Mouse (Mus musculus): ENCODE measurements around the gene Tcn2. TPM values are rescaled to one million over a fixed set of nuclear protein-coding genes. Genes with fewer than 3 reads are reported as not detected.
A peak's percentile ranks its signal among the peaks of the same experiment; 100 is the strongest.
"Not testable (repeated sequence)": the region's sequence is repeated elsewhere in the genome, so short reads cannot be mapped to it uniquely, and the experiment has no call there.

The Tcn2 gene
- polyA plus RNA-seq, 1 experiment: 16.4 TPM

DNA sequence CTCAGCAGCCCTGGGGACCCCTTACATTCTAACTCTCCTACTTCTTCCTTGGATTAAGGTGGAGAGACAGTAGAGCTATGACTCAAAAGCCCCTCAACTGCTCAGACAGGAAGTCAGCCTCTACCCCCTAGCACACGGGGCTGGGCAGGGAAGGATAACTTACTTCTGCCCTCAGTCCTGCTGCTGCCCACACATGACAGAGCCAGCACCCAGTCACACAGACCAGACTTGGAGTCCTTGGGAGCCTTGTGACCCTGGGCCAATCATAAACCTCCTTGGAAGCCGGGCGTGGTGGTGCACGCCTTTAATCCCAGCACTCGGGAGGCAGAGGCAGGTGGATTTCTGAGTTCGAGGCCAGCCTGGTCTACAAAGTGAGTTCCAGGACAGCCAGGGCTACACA, 20.5 kb downstream of the Tcn2 start:
- Histone ChIP-seq H3K4me2 (ENCODE audit: low read depth) (peak overlapping the region; percentile 93), H3K4me3 (peak overlapping the region; percentile 99), H3K79me2 (ENCODE audit: control insufficient read depth, insufficient read depth) (peaks cover 69% of the 10 kb centered on the region), H3ac (ENCODE audit: control insufficient read depth, insufficient read length) (peak overlapping the region; percentile 31)
- not testable (repeated sequence) for H3K27me3 ChIP-seq (ENCODE audit: control insufficient read depth, insufficient read depth, insufficient read length); H3K36me3 ChIP-seq (ENCODE audit: control insufficient read depth, insufficient read depth)
- TF ChIP-seq POLR2AphosphoS2 (IDR thresholded peaks at IDR 0.05; ENCODE audit: insufficient read length, low read depth) (peak; percentile 75), POLR2A (IDR thresholded peaks at IDR 0.05; ENCODE audit: insufficient read length, low read depth) (peak; percentile 65)

DNA sequence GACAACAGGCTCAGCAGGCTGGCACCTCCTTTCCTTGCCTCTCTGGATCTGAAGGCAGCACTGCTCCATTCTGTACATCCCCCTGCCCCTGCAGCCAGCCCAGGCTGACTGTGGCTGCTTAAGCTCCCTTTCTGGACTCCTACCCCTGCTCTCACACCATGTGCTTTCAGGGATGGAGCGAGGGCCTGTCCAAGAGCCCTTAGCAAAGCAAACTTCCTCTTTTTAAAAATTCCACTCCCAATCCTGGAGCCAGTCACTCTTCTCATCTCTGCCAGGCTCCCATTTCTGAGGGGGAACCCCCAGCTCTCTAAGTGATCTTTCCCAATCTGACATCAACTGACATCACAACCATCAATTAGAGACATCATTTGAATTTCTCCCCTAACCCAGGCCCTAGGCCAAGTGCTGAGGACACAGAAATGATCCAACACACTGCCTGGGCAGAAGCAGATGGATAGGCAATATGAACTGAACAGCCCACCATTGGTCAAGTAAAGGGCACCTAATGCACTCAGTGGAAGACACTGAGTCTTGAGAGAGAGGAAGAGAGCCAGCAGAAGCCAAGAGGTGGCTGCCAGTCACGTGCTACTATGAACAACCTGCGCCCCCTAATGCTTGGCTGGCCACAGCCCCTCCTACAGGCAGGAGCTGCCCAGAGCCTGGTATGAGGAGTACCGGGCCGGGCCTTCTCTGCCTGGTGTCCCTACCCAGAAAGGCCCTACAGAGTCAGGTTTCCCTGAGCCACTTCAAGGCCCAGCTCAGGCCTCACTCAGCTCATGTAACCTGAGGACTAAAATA, 21.2 kb downstream of the Tcn2 start:
- no peak overlapping the region for H3ac ChIP-seq (ENCODE audit: control insufficient read depth, insufficient read length)
- peak overlapping the region; percentile 93 for H3K4me2 ChIP-seq (ENCODE audit: low read depth)
- peak overlapping the region; percentile 99 for H3K4me3 ChIP-seq
- peaks cover 75% of the 10 kb centered on the region for H3K79me2 ChIP-seq (ENCODE audit: control insufficient read depth, insufficient read depth)
- TF ChIP-seq POLR2A (IDR thresholded peaks at IDR 0.05; ENCODE audit: insufficient read length, low read depth): peak; percentile 45
- no peak for TF ChIP-seq TCF12 (IDR thresholded peaks at IDR 0.05; ENCODE audit: insufficient read depth, poor library complexity, severe bottlenecking)
- TF ChIP-seq SRF (IDR thresholded peaks at IDR 0.05; ENCODE audit: control insufficient read depth, insufficient read length, low read depth): no peak
- peak; percentile 77 for TF ChIP-seq USF1 (IDR thresholded peaks at IDR 0.05; ENCODE audit: low read depth)
- no peak for TF ChIP-seq MYOD1 (IDR thresholded peaks at IDR 0.05; ENCODE audit: control insufficient read depth in 1 of 3, insufficient read length in 2 of 3, low read depth in 2 of 3)
- peak; percentile 30 for TF ChIP-seq POLR2AphosphoS2 (IDR thresholded peaks at IDR 0.05; ENCODE audit: insufficient read length, low read depth)
- TF ChIP-seq MYOG (IDR thresholded peaks at IDR 0.05; ENCODE audit: control insufficient read depth in 1 of 3, insufficient read depth in 1 of 3, insufficient read length in 2 of 3, low read depth in 2 of 3): peak in 1 of 3 experiments; percentile 44
- peaks cover 15% of the 10 kb centered on the region for H3K36me3 ChIP-seq (ENCODE audit: control insufficient read depth, insufficient read depth)
- no peaks in the 10 kb centered on the region for H3K27me3 ChIP-seq (ENCODE audit: control insufficient read depth, insufficient read depth, insufficient read length)

DNA sequence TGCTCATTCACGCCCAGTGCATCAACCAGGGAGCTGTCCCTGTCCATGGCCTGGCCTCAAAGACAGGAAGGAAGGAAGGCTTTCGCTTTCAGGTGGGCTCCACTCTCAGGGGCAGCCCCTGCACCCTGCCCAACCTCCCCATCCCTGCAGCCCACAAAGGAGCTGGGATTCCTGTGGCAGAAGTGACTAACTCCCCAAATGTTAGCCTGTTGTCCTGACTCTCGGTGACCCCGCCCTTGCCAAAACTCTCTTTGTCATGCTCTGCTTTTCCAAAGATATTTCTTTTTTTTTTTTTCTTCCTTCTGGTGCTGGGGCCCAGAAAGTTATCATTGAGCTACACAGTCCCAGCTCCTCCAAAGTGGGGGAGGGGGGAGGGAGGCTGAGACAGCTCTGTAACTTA, 22.7 kb downstream of the Tcn2 start:
- Histone ChIP-seq H3K4me3 (peak overlapping the region; percentile 99), H3K4me2 (ENCODE audit: low read depth) (peak overlapping the region; percentile 93), H3K36me3 (ENCODE audit: control insufficient read depth, insufficient read depth) (peaks cover 19% of the 10 kb centered on the region), H3K79me2 (ENCODE audit: control insufficient read depth, insufficient read depth) (peaks cover 75% of the 10 kb centered on the region), H3ac (ENCODE audit: control insufficient read depth, insufficient read length) (no peak overlapping the region), H3K27me3 (ENCODE audit: control insufficient read depth, insufficient read depth, insufficient read length) (no peaks in the 10 kb centered on the region)
- TF ChIP-seq MYOG (IDR thresholded peaks at IDR 0.05; ENCODE audit: control insufficient read depth in 1 of 3, insufficient read depth in 1 of 3, insufficient read length in 2 of 3, low read depth in 2 of 3): peak in 1 of 3 experiments; percentile 17
- peak in 1 of 3 experiments; percentile 14 for TF ChIP-seq MYOD1 (IDR thresholded peaks at IDR 0.05; ENCODE audit: control insufficient read depth in 1 of 3, insufficient read length in 2 of 3, low read depth in 2 of 3)
- no peak for TF ChIP-seq POLR2AphosphoS2 (IDR thresholded peaks at IDR 0.05; ENCODE audit: insufficient read length, low read depth)

DNA sequence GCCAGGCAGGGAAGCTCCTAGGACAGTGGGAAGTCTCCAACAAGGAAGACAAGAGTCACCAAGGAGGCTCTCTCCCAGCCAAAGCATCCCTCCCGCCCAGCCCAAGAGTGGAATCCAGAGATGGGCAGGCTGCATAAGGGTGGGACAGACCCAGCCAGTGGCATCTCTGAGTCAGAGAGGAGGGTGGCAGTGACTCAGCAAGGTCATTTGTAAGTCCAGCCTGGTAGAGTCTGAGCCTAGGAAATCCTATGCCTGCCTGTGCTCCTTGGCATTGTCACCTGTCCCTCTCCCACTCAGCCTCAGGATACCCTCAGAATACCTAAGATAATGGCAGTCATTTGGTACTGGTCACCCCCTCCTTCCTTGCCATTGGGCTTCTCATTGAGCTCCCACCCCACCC, 26.5 kb downstream of the Tcn2 start:
- Histone ChIP-seq H3K79me2 (ENCODE audit: control insufficient read depth, insufficient read depth) (peaks cover 45% of the 10 kb centered on the region), H3K4me2 (ENCODE audit: low read depth) (peak overlapping the region; percentile 33), H3K4me3 (no peak overlapping the region), H3K36me3 (ENCODE audit: control insufficient read depth, insufficient read depth) (peaks cover 32% of the 10 kb centered on the region), H3ac (ENCODE audit: control insufficient read depth, insufficient read length) (no peak overlapping the region), H3K27me3 (ENCODE audit: control insufficient read depth, insufficient read depth, insufficient read length) (no peaks in the 10 kb centered on the region)
- peak in 1 of 3 experiments; percentile 81 for TF ChIP-seq MYOG (IDR thresholded peaks at IDR 0.05; ENCODE audit: control insufficient read depth in 1 of 3, insufficient read depth in 1 of 3, insufficient read length in 2 of 3, low read depth in 2 of 3)
- no peak for TF ChIP-seq SRF (IDR thresholded peaks at IDR 0.05; ENCODE audit: control insufficient read depth, insufficient read length, low read depth)
- TF ChIP-seq REST (IDR thresholded peaks at IDR 0.05; ENCODE audit: insufficient read depth, insufficient read length): no peak
- TF ChIP-seq TCF3 (IDR thresholded peaks at IDR 0.05; ENCODE audit: insufficient read length, low read depth): peak; percentile 12
- no peak for TF ChIP-seq TCF12 (IDR thresholded peaks at IDR 0.05; ENCODE audit: insufficient read depth, poor library complexity, severe bottlenecking)
- TF ChIP-seq E2F4 (IDR thresholded peaks at IDR 0.05; ENCODE audit: insufficient read depth): no peak
- TF ChIP-seq MAX (IDR thresholded peaks at IDR 0.05; ENCODE audit: low read depth): no peak
- TF ChIP-seq POLR2A (IDR thresholded peaks at IDR 0.05; ENCODE audit: insufficient read length, low read depth): no peak
- no peak for TF ChIP-seq USF1 (IDR thresholded peaks at IDR 0.05; ENCODE audit: low read depth)
- TF ChIP-seq CEBPB (IDR thresholded peaks at IDR 0.05; ENCODE audit: insufficient read depth, poor library complexity, severe bottlenecking): no peak
- TF ChIP-seq MYOD1 (IDR thresholded peaks at IDR 0.05; ENCODE audit: control insufficient read depth in 1 of 3, insufficient read length in 2 of 3, low read depth in 2 of 3): peak in 2 of 3 experiments; percentile 14 to 87
- TF ChIP-seq POLR2AphosphoS2 (IDR thresholded peaks at IDR 0.05; ENCODE audit: insufficient read length, low read depth): no peak

DNA sequence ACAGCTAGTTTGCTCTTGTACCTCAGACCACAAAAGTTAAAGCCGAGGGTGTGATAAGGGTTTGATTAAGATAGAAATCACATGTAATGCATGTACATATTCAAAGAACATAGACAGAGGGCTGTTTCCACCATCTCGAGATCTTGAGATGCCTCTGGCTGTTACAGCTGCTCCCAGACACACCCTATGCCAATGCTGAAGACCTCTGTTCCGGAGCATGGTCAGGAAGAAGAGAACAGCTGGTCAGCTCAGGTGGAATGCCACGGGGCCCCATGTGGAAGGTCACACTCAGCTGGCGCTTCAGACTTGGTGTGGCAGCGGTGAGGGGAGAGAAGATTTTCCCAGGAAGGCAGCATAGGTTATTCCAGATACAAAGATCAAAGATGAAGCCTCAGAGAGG, 27.3 kb downstream of the Tcn2 start:
- peaks cover 27% of the 10 kb centered on the region for H3K36me3 ChIP-seq (ENCODE audit: control insufficient read depth, insufficient read depth)
- H3K4me2 ChIP-seq (ENCODE audit: low read depth): peak overlapping the region; percentile 54
- H3ac ChIP-seq (ENCODE audit: control insufficient read depth, insufficient read length): no peak overlapping the region
- peaks cover 38% of the 10 kb centered on the region for H3K79me2 ChIP-seq (ENCODE audit: control insufficient read depth, insufficient read depth)
- no peaks in the 10 kb centered on the region for H3K27me3 ChIP-seq (ENCODE audit: control insufficient read depth, insufficient read depth, insufficient read length)
- no peak overlapping the region for H3K4me3 ChIP-seq
- TF ChIP-seq TCF3 (IDR thresholded peaks at IDR 0.05; ENCODE audit: insufficient read length, low read depth) (peak; percentile 57), MAX (IDR thresholded peaks at IDR 0.05; ENCODE audit: low read depth) (no peak), SRF (IDR thresholded peaks at IDR 0.05; ENCODE audit: control insufficient read depth, insufficient read length, low read depth) (no peak), MYOG (IDR thresholded peaks at IDR 0.05; ENCODE audit: control insufficient read depth in 1 of 3, insufficient read depth in 1 of 3, insufficient read length in 2 of 3, low read depth in 2 of 3) (peak in 2 of 3 experiments; percentile 83 to 96), USF1 (IDR thresholded peaks at IDR 0.05; ENCODE audit: low read depth) (no peak), TCF12 (IDR thresholded peaks at IDR 0.05; ENCODE audit: insufficient read depth, poor library complexity, severe bottlenecking) (peak; percentile 59), MYOD1 (IDR thresholded peaks at IDR 0.05; ENCODE audit: control insufficient read depth in 1 of 3, insufficient read length in 2 of 3, low read depth in 2 of 3) (peak in 2 of 3 experiments; percentile 22 to 89), E2F4 (IDR thresholded peaks at IDR 0.05; ENCODE audit: insufficient read depth) (no peak), POLR2A (IDR thresholded peaks at IDR 0.05; ENCODE audit: insufficient read length, low read depth) (no peak), POLR2AphosphoS2 (IDR thresholded peaks at IDR 0.05; ENCODE audit: insufficient read length, low read depth) (no peak), REST (IDR thresholded peaks at IDR 0.05; ENCODE audit: insufficient read depth, insufficient read length) (no peak), CEBPB (IDR thresholded peaks at IDR 0.05; ENCODE audit: insufficient read depth, poor library complexity, severe bottlenecking) (no peak)
